Mouse (Mus musculus) hindbrain, embryonic 13.5 days (tissue): ENCODE results near the gene Megf9. TPM values are rescaled to one million over a fixed set of nuclear protein-coding genes. Genes with fewer than 3 reads are reported as not detected.
A peak's percentile ranks its signal among the peaks of the same experiment; 100 is the strongest.

Experiments used
- ATAC-seq: fragments of 200-750 bp; cut with Nextera tagmentation; 2 replicates; pipeline ENCODE4 v1.8.0; 2017; ENCODE audit warnings: moderate TSS enrichment; ENCODE audit not compliant: low FRiP score
- H3K27ac ChIP-seq: fragments of 300-500 bp; sonication (generic); 2 replicates; pipeline ENCODE4 v1.5.1; 2015; ENCODE audit warnings: inconsistent platforms, mild to moderate bottlenecking, moderate library complexity
- H3K27me3 ChIP-seq: fragments of 300-500 bp; sonication (generic); 2 replicates; pipeline ENCODE4 v1.6.1; 2015; ENCODE audit warnings: mild to moderate bottlenecking, inconsistent platforms
- H3K36me3 ChIP-seq: fragments of 300-500 bp; sonication (generic); 2 replicates; pipeline ENCODE4 v1.6.1; 2015; ENCODE audit warnings: mild to moderate bottlenecking, inconsistent platforms
- H3K4me1 ChIP-seq: fragments of 300-500 bp; sonication (generic); replicated peaks from 2 replicates; pipeline ENCODE4 v1.6.1; 2015; ENCODE audit warnings: inconsistent platforms
- H3K4me2 ChIP-seq: fragments of 300-500 bp; sonication (generic); 2 replicates; pipeline ENCODE4 v1.6.1; 2015; ENCODE audit warnings: inconsistent platforms, mild to moderate bottlenecking, moderate library complexity
- H3K4me3 ChIP-seq: fragments of 300-500 bp; sonication (generic); 2 replicates; pipeline ENCODE4 v1.5.1; 2015; ENCODE audit warnings: mild to moderate bottlenecking, inconsistent platforms
- H3K9ac ChIP-seq: fragments of 300-500 bp; sonication (generic); 2 replicates; pipeline ENCODE4 v1.6.1; 2015; ENCODE audit warnings: mild to moderate bottlenecking, inconsistent platforms
- H3K9me3 ChIP-seq: fragments of 300-500 bp; sonication (generic); 2 replicates; pipeline ENCODE4 v1.6.1; 2016; ENCODE audit warnings: inconsistent platforms
- WGBS: fragments of 180-500 bp; shearing (Covaris S2); methylation state at CpG from one replicate; pipeline ENCODE4 v1.1.7; 2015; 5-methylcytosine and 5-hydroxymethylcytosine counted together
- polyA plus RNA-seq: library from polyadenylated mRNA; unstranded; fragments of >200 nt; fragmentation: Nextera tagmentation; extraction: Ambion mirVana; gene quantifications from 2 replicates; pipeline ENCODE4 v1.2.1, GENCODE M21; 2015

Megf9 gene
- polyA plus RNA-seq, 1 experiment from 2014 or later = 32.1 TPM

DNA sequence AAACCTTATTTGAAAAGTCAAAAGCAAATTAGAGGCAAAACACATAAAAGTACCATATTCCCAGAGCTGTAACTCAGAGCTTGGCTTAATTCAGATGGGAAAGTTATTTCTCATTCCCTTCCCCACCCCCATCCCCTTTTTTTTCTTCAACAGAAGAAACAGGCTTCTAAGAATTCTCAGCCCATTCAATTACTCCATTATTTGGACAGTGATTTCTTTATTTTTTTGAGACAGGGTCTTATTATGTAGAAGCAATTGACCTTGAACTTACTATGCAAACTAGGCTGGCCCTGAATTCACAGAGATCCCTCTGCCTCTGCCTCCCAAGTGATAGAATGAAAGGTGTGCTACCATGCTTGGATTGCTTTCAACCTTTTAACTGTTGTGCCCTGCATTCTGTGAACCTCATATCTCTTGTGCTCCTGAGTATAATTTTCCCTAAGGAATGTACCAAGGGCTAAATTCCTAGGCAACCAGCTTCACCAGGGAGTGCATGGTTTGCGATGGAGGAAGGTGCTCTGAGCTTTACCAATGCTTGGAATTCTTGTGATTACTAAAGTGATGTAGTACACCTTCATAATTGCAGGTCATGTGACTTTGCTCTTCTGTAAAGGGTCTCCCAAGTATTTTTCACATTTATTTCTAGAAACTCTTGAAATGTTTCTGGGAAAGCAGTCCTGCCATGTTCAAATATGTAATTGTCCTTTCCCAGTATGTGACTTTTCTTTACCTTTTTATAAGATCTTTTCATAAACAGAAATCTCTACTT lies 68.7 kb downstream of the Megf9 start:
- Histone ChIP-seq H3K4me2 (no peak overlapping the region), H3K27me3 (no peaks in the 10 kb centered on the region), H3K9ac (no peak overlapping the region), H3K36me3 (peaks cover 6% of the 10 kb centered on the region; the same call in 1 of the 2 replicates), H3K4me1 (no peaks in the 10 kb centered on the region), H3K4me3 (no peak overlapping the region), H3K27ac (no peak overlapping the region), H3K9me3 (no peaks in the 10 kb centered on the region)
- 94% methylated on average over 1 of the region's 1 CpGs for WGBS
- ATAC-seq = no peak

DNA sequence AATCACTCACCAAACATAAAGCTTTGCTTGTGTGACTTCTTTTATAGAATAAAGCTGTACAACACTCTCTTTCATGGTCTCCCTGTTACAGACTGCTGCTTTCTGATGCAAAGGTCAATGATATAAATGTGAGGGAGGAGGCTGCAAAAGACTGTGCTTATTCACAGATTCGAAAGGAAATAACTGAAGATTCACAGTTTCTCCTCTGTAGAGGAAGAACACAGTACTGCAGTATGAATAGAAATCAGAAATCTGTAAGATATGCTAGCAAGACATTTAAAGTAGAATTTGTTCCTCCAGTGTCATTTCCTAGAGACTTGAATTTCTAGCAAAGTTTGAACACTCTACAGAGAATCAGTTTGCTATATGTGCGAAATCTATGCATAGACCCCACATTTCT lies 71.5 kb downstream of the Megf9 start:
- Histone ChIP-seq H3K27ac (no peak overlapping the region), H3K27me3 (no peaks in the 10 kb centered on the region), H3K4me1 (no peaks in the 10 kb centered on the region), H3K36me3 (peaks cover 6% of the 10 kb centered on the region; the same call in 1 of the 2 replicates), H3K9ac (no peak overlapping the region), H3K4me3 (no peak overlapping the region), H3K9me3 (no peaks in the 10 kb centered on the region), H3K4me2 (no peak overlapping the region)
- 77% methylated on average over 2 of the region's 2 CpGs for WGBS
- ATAC-seq = no peak

DNA sequence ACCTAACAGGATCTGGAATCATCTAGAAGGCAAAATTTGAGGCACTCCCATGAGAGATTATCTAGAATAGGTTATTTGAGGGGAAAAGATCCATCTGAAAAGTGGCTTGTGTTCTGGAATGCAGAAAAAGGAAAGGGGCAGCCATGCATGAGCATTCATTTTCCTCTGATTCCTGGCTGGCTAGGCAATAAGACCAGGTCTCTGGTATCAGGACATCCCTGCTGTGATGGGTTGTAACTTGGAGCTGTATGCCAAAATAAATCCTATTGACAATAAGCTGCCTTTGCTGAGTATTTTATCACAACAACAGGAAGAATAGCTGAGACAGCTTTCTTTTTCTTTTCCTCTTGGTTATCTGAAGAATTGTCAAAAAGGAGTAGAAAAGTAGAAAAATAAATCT lies 73.4 kb downstream of the Megf9 start:
- Histone ChIP-seq H3K27me3 (no peaks in the 10 kb centered on the region), H3K27ac (no peak overlapping the region), H3K4me2 (no peak overlapping the region), H3K9ac (no peak overlapping the region), H3K4me3 (no peak overlapping the region), H3K4me1 (no peaks in the 10 kb centered on the region), H3K9me3 (no peaks in the 10 kb centered on the region), H3K36me3 (no peaks in the 10 kb centered on the region)
- no peak for ATAC-seq

DNA sequence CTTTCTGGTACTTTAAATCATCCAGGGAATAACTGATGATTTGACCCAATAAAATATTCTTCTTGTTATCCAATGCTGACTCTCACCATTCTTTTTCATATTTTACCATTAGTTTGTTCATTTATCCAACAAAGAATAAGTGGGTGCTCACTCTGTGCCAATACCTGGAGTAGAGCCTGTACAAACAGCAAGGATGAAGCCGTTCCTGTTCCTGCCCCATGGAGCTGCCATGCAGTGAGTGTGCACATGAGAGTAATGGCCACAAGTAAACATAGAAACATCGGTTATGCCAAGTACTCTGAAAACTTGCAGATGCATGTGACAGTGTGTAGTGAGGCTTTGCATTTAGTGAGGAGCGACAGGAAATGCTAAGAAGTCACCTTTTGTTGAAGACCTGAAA lies 82.6 kb downstream of the Megf9 start:
- peaks cover 9% of the 10 kb centered on the region for H3K36me3 ChIP-seq
- H3K4me3 ChIP-seq = no peak overlapping the region
- no peaks in the 10 kb centered on the region for H3K9me3 ChIP-seq
- no peak overlapping the region for H3K27ac ChIP-seq
- no peaks in the 10 kb centered on the region for H3K27me3 ChIP-seq
- no peak overlapping the region for H3K4me2 ChIP-seq
- H3K9ac ChIP-seq = no peak overlapping the region
- 89% methylated on average over 3 of the region's 3 CpGs for WGBS
- ATAC-seq = no peak
- H3K4me1 ChIP-seq = no peaks in the 10 kb centered on the region

DNA sequence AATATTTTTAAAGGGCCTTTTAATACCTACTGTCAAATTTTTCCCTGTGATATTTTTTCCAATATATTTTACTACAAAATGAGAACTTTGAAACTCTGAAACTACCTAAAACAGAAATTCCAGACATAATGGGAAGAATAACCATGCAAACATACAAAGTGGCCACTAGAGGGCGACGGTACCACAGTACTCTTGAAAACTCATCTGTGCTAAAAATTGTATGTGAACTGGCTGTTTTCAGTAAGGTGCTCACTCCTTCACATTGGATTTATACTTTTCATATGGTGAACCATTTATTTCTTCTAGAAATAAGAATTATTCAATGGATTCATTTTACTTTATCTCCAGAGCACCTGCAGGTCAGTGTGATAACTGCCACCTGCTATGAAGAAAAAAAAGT lies 83.0 kb downstream of the Megf9 start:
- H3K4me1 ChIP-seq = no peaks in the 10 kb centered on the region
- no peaks in the 10 kb centered on the region for H3K9me3 ChIP-seq
- no peak overlapping the region for H3K27ac ChIP-seq
- H3K4me2 ChIP-seq = no peak overlapping the region
- 1% methylated on average over 2 of the region's 2 CpGs for WGBS
- H3K36me3 ChIP-seq = peaks cover 9% of the 10 kb centered on the region
- no peaks in the 10 kb centered on the region for H3K27me3 ChIP-seq
- ATAC-seq = no peak
- H3K4me3 ChIP-seq = no peak overlapping the region
- H3K9ac ChIP-seq = no peak overlapping the region

DNA sequence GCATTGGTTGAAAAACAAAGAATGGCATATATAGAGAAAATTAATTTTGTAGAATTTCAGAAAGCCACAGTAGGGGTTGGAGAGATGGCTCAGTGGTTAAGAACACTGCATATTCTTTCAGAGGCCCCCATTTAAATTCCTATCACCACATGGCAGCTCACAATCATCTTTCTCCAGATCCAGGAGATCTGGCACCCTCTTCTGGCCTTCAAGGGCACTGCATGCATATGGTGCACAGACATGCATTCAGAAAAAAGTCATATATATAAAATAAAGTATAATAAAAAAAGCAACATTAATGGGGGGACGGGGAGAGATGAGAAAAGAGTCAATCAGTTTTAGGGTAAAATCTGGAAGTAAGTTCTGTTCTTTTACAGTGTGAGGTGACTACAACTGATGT lies 85.1 kb downstream of the Megf9 start:
- H3K4me3 ChIP-seq = no peak overlapping the region
- H3K4me2 ChIP-seq = no peak overlapping the region
- H3K9ac ChIP-seq = no peak overlapping the region
- H3K27me3 ChIP-seq = no peaks in the 10 kb centered on the region
- peaks cover 2% of the 10 kb centered on the region for H3K36me3 ChIP-seq
- 88% methylated on average over 1 of the region's 1 CpGs for WGBS
- no peak for ATAC-seq
- H3K4me1 ChIP-seq = no peaks in the 10 kb centered on the region
- H3K27ac ChIP-seq = no peak overlapping the region
- H3K9me3 ChIP-seq = no peaks in the 10 kb centered on the region

DNA sequence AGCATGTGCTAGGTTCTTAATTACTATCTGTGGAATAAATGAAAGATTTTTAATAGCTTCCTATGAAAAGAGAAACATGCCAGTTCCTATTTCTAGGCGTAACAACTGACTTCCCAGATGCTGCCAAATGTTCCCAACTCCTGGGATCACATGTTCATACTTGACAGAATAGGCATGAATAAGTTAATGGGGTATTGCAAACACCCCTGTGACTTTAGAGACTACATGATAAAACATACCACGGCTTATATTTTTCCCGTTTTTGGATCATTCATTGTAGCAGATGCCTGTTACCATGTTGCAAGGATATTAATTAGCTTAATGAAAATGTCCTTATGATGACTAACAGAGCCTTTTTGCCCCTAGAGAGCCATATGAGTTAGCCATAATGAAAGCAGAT lies 88.0 kb downstream of the Megf9 start:
- Histone ChIP-seq H3K4me1 (no peaks in the 10 kb centered on the region), H3K27ac (no peak overlapping the region), H3K9me3 (no peaks in the 10 kb centered on the region), H3K27me3 (no peaks in the 10 kb centered on the region), H3K4me2 (no peak overlapping the region), H3K4me3 (no peak overlapping the region), H3K9ac (no peak overlapping the region), H3K36me3 (no peaks in the 10 kb centered on the region)
- ATAC-seq = peak; percentile 63; the same call in 1 of the 2 replicates
- 68% methylated on average over 3 of the region's 3 CpGs for WGBS

DNA sequence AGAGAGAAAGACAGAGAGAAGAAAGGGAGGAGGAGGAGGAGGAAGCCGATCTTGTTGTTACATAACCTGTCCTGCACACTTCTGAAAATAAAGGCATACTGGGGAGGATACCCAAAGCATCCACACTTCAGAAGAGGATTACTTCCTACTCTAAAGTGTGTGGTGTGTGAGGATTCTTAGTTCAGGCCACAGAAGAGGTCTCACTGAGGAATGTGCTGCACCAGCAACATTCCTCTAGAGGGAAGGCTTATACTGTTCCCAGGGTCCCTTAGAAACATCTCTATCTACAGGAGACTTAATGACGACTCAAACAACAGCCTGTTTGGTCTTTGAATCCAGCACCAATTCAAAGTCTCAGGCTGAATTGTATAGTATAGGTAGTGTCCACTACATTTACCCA lies 114.6 kb downstream of the Megf9 start:
- Histone ChIP-seq H3K4me2 (no peak overlapping the region), H3K9ac (no peak overlapping the region), H3K4me3 (no peak overlapping the region), H3K4me1 (no peaks in the 10 kb centered on the region), H3K27me3 (no peaks in the 10 kb centered on the region), H3K36me3 (no peaks in the 10 kb centered on the region), H3K9me3 (no peaks in the 10 kb centered on the region), H3K27ac (no peak overlapping the region)
- 67% methylated on average over 2 of the region's 2 CpGs for WGBS
- ATAC-seq = no peak

DNA sequence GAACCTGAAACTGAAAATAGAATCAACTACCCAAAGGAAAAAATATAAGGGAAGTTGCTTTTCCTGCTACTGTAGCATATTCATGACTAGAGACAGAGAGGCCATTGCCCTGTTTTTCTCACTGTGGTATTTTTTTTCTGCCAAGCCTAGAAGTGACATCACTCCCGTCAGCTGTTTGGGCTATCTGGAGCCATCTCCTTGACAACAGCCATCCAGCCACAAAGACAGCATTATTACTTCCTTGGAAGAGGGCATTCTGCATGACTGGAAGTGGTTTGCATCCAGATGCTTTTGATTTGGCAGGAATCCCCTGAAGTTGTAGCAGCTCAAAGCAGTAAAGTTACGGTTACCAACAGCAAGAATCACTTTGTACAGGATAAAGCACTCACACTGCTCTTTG lies 122.7 kb downstream of the Megf9 start:
- WGBS = 24% methylated on average over 2 of the region's 2 CpGs
- H3K36me3 ChIP-seq = no peaks in the 10 kb centered on the region
- ATAC-seq = peak; percentile 18; the same call in 1 of the 2 replicates
- H3K4me2 ChIP-seq = no peak overlapping the region
- no peak overlapping the region for H3K4me3 ChIP-seq
- no peaks in the 10 kb centered on the region for H3K27me3 ChIP-seq
- H3K27ac ChIP-seq = 0 out of 2 replicates have a peak overlapping the region, but pooled peaks have one; percentile 40
- no peak overlapping the region for H3K9ac ChIP-seq
- peaks cover 31% of the 10 kb centered on the region for H3K4me1 ChIP-seq
- H3K9me3 ChIP-seq = no peaks in the 10 kb centered on the region

DNA sequence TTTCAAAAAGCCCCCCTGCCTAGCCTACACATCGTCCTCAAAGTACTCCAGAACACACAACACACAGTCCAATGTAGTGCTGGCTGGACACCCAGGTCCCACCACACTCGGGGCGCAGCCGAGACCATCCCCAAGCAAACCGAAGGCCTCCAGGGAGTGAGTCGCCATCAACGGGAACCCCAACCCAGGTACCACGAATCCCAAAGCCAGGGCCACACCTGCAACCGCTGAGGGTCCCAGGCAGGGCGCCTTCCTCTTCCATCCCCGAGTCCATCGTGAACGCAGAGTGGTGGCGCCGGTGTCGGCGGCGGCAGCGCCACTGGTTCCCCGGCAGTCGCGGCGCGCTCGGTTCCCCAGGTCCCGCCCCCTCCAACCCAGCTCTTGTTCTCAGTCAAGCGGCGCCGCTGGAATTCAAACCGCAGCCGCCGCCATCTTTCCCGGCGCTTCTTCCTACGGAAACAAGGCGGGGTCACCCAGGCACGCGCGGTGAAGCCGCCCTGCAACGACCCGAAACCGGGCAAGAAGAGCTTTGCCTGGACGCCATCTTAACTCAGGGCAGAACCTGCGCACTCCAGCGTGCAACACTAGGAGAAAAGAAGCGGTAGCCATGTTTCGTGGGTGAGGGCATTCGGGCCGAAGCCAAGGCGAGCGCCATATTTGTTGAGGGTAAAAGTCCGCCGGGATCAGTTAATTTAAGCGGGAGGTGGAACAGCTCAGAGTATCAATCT lies 124.6 kb downstream of the Megf9 start, which contains the start of gene Cdk5rap2:
Cdk5rap2 (minus strand) TSS at position 450 of the 728 bp plus-strand sequence.
- under 1% methylated on average over 55 of the region's 55 CpGs for WGBS
- Histone ChIP-seq H3K4me3 (peak within 1 kb of the TSS; percentile 68), H3K4me2 (peak within 1 kb of the TSS; percentile 70), H3K9me3 (no peaks in the 10 kb centered on the region), H3K36me3 (0 out of 2 replicates have a peak, but pooled peaks cover under 1% of the 10 kb centered on the region), H3K27ac (peak within 1 kb of the TSS; percentile 86), H3K4me1 (peaks cover 42% of the 10 kb centered on the region), H3K27me3 (no peaks in the 10 kb centered on the region), H3K9ac (peak within 1 kb of the TSS; percentile 80)
- ATAC-seq = peak; percentile 97

DNA sequence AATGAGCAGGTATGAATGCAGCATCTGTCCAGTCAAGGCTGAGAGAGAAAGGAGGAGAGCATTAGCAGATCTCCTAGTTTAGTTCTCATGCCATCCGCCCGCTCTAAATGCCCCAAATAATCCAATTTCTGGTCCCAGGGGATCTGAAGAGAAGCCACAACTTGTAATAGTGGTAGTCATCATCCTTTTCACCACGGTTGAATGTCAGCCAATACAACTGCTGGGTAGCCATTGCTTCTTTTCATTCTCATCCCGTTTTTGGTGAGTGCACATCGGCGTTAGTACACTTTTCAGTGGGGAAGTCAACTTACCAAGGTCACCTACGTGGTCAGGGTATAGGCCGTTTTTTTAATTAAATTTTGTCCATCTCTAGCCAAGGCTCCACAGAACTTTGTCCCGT lies 125.3 kb downstream of the Megf9 start:
- 0 out of 2 replicates have a peak, but pooled peaks cover 2% of the 10 kb centered on the region for H3K36me3 ChIP-seq
- H3K9me3 ChIP-seq = no peaks in the 10 kb centered on the region
- peak overlapping the region; percentile 80 for H3K9ac ChIP-seq
- H3K4me3 ChIP-seq = peak overlapping the region; percentile 68
- 14% methylated on average over 9 of the region's 9 CpGs for WGBS
- no peak for ATAC-seq
- H3K4me2 ChIP-seq = peak overlapping the region; percentile 70
- no peaks in the 10 kb centered on the region for H3K27me3 ChIP-seq
- H3K27ac ChIP-seq = peak overlapping the region; percentile 86; the same call in 1 of the 2 replicates
- peaks cover 42% of the 10 kb centered on the region for H3K4me1 ChIP-seq

DNA sequence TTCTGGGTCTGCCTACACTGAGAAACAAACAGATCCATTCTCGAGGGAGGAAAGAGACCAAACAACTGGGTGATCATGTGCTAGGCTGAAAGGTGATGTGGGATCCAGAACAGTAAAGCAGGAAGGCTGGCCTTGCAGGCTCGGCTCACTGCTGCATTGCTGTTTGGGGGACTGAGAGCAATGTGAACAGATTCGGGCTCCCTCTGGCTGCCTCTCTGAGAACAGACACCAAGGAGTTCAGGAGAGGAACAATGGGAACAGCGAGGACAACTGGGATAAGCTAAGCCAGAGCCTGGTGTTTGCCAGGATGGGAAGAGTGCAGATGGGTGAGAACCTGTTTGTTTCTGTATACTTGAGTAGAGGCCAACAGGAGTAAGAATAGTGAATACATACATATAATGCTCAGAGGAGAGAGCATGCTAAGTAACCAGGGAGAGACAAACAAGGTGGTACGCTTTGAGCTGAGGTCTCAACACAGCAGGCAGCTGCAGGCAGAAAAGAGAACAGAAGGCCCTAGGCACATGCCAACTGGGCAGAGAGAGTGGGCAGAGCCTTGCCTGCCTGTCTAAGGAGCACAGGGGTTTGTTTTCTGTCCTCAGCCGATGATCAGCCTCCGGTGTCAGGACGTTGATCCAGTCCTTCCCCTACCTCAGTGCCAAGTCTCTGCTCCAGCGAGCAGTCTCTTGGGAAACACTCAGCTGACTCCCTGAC lies 132.5 kb downstream of the Megf9 start:
- H3K9me3 ChIP-seq = no peaks in the 10 kb centered on the region
- no peak overlapping the region for H3K4me2 ChIP-seq
- H3K27ac ChIP-seq = peak overlapping the region; percentile 67
- H3K9ac ChIP-seq = peak overlapping the region; percentile 36; the same call in 1 of the 2 replicates
- 58% methylated on average over 9 of the region's 9 CpGs for WGBS
- no peak overlapping the region for H3K4me3 ChIP-seq
- no peaks in the 10 kb centered on the region for H3K27me3 ChIP-seq
- peak; percentile 83 for ATAC-seq
- peaks cover 35% of the 10 kb centered on the region for H3K4me1 ChIP-seq
- H3K36me3 ChIP-seq = peaks cover 18% of the 10 kb centered on the region
